Mouse (Mus musculus): Measurements from ENCODE around the gene Aldh1a3.
A peak's percentile ranks its signal among the peaks of the same experiment; 100 is the strongest.

The Aldh1a3 gene

GRCm38 (mm10) chr7:66370970-66371369 is 56.3 kb downstream of the Aldh1a3 start:
- DNase-seq (ENCODE audit: low read depth, low spot score) = no peak

DNA sequence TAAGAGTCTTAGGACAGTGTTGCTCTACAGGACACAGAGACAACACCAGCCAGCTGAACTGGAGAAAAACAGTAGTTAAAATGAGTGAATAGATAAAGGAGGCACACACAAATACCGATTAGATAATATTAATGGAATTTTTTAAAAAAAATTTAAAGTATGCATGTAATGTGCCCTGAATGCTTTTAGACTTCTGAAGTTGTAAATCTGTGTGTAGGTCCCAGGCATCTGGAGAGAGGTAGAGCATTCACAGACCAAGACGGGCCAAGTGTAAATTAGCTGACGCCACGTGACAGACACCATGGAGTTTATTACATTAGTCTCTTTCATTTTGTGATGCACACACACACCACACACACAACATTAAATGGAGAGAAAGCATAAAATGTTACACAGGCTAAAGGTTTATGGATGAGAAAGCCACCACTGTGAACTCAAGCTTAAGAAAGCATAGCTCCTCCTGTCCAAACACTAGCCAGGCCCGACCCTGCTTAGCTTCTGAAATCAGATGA is 57.3 kb downstream of the Aldh1a3 start:
- no peak for DNase-seq (ENCODE audit: low read depth, low spot score)

DNA sequence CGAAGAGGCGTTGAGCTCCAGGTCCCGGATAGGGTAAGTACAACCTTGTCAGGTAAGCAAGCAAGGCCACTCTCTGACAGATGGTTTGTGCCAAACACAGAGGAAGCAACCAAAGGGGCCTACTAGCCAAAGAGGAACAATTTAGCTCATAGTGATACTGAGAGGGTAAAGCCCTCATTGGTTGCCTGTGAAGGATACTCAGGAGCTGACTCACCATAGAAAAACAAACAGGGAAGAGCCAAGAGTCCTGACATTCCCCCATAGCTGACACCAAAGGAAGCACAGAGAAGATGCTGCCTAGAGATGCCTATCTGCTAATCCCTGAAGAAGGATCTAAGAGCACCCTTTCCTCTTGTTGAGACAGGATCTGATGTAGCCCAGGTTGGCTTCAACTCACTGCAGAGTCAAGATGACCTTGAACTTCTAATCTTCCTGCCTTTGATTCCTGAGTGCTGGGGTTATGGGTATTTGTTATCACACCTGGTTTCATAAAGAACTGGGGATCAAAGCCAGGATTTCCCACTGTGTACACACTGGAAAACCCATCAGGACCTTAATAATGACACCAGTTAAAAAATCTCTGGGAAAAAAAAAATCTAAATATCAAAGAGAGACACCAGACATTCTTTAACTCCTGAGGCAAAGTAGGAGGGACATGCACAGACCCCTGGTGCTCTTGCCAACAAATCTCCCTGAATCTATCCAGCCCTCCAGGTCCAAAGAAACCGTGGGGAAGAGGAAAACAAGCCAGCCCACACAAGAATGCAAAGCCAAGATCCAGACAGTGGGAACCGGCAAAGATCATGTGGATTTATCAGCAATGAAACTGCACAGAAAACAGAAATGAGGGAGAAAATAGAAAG is 58.0 kb downstream of the Aldh1a3 start:
- no peak for DNase-seq (ENCODE audit: low read depth, low spot score)

DNA sequence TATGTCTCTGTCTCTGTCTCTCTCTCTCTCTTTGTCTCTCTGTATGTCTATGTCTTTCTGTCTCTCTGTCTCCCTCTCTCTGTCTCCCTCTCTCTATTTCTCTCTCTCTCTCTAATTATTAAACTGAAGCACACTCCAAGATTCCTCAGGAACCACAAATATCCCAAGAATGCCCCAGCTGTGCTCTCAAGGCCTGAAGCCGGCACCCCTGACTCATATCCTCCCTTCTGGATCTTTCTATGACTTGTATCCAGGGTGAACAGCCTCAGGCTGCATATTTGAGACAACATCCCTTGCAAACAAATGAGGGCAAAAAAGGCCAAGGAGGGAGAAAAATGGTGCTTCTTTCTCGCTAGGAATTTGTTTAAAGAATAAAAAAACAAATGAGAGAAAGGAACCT is 61.4 kb downstream of the Aldh1a3 start, which contains the start of gene Gm10974:
Gene Gm10974 (plus strand): TSS at position 2 of the 400 bp plus-strand sequence.
- DNase-seq (ENCODE audit: low read depth, low spot score) = no peak

- DNase-seq (ENCODE audit: low read depth, low spot score) = no peak
Measured at GRCm38 (mm10) chr7:66365411-66365810, 61.9 kb downstream of the Aldh1a3 start.

DNA sequence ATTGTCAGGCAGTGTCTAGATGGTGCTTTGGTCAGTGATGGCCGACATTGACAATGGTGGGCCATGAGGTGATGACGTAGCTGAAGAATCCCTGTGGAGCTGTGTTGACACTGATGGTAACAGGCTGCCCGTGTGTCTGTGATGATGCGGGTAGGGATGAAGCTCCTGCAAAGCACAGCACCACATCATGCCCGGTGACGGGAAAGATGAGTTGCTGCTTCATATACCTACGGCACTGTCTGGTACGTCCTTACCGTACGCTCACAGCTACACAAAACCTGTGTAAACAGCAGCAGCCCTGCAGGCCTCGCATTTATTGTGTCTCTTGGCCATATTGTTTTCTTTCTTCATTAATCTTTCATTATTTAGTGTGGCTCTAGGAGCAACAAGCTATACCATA is 62.8 kb downstream of the Aldh1a3 start:
- DNase-seq (ENCODE audit: low read depth, low spot score) = no peak

DNA sequence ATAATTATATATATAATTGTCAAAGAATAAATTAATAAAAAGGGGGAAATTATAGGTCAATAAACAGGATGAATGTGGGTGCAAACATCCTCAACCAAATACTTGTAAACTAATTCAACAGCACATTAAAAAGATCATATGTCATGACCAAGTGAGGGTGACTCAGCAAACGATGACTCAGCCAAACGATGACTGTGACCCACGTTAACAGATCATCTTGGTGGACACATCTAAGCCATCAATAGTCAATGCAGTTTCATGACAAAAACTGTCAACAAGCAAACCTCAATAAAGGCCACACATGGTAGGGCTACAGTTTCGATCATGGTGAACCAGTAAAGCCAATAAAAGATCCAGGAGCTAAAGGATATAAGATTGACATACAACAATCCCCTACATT is 68.3 kb downstream of the Aldh1a3 start:
- DNase-seq (ENCODE audit: low read depth, low spot score) = no peak

DNA sequence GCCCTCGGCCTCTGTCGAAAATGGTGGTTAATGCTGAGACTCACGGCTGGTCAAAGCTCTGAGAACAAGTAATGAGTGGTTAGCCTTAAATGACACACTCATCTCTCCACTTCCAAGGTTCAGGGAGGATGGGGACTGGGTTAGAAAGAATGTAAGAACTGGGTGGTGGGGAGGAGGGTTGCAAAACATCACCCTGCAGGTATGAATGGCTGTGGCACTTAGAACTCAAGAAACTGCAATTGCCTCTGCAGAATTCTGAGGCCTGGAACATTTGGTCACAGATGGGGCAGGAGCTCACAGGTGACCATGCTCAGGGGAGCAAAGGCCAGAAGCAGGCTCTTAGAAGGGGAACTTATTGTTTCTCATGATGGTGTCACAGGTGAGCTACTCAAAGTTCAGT is 68.9 kb downstream of the Aldh1a3 start:
- no peak for DNase-seq (ENCODE audit: low read depth, low spot score)

DNA sequence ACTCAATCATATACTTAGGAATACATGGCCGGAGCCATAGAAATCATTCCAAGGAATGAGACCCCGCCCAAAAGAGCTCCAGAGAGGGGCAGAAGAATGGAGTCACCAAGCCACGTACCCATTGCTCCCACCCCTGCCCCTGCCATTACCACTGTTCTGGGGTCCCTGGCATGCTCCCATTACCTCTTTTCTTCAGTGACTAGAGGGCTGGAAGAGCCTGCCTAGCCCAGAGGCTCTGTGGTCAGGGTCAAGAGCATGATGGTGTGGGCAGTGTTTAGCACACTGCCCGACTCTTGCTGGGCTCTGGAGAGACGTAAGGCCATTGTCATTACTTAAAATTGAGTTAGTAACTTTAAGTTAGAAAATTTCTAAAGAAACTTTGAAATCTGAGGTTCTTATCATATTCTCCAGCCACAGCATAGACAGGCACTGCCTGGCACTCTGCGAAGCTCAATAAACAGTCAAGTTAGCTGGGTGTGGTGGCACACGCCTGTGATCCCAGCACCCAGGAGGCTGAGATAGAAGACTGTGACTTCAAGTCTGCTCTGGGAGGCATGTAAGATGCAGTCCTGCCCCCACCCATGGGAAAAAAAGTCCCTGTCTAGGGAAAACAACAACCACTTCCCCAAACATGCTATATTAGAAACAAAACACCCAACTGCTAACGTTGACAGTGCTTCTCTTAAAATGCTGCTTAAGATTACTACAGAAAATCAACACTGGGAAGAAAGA is 71.4 kb downstream of the Aldh1a3 start:
- no peak for DNase-seq (ENCODE audit: low read depth, low spot score)

DNA sequence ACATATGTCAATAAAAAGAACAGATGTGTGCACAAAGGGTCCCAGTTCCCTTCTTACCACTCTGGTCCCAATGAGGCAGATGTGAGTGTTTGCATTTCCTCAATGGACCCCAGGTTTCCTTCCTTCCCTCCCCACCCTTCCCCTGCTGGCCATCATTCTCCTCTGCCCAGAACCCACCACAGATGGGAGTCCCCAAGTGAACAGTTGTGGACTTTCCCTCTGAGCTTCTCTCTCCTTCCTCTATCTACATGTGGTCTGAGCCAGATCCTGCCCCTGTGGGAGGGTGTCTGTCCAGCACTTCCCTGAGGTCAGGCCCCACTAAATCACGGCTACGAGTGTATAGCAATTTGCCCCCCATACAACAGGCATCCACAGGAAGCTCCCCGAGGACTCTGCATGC is 72.4 kb downstream of the Aldh1a3 start:
- DNase-seq (ENCODE audit: low read depth, low spot score) = no peak

DNA sequence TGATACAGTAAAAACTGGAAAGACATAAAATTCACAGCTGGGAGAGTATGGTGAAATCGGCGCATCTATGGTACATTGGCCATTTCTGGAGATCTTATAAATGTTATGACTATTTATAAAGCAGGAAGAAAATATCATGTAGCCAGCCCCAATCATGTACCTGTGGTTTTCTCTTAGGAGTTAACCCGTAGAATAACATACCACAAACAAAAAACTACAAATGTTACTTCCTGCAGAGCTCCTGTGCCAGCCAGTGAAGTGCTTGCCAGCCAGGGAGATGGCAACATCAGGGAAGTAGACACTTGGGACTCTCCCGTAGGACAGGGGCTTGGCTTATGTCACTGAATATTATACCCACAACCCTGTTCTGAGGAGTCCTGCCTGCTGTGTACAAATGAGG is 76.2 kb downstream of the Aldh1a3 start:
- no peak for DNase-seq (ENCODE audit: low read depth, low spot score)

- DNase-seq (ENCODE audit: low read depth, low spot score) = no peak
Measured at GRCm38 (mm10) chr7:66349670-66350069, 77.6 kb downstream of the Aldh1a3 start.

- DNase-seq (ENCODE audit: low read depth, low spot score) = no peak
Measured at GRCm38 (mm10) chr7:66348588-66348987, 78.7 kb downstream of the Aldh1a3 start.

DNA sequence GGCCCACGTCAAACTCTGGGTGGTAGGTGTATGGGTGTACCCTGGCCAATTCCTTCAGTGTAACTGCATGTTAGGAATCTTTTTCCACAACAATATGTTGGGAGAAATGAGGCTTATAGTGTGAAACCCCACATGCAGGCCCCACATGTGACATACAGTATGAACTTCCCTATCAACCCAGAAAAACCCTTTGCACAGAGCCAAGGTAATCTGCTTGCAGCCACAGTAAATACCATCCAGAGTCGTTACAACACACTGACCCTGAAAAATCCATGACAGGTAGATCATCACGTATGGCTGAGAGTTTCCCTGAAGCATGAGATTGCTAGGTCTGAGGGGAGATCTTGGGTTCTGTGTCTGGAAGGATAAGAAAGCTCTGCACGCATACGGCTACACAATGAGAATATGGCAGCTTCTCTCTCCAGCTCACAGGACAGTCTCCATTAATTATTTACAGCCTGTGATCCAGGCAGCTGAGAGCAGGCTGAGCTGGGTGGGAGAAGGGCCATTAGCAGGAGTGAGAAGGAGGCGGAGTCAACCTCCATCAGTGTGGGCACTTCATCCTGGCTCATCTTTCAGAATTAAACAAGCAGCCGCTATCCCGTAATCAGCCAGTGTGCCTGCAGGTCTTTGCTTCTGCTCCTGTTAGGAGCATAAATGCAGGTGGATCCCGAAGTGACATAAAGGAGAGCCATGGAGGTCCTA is 80.2 kb downstream of the Aldh1a3 start:
- no peak for DNase-seq (ENCODE audit: low read depth, low spot score)

DNA sequence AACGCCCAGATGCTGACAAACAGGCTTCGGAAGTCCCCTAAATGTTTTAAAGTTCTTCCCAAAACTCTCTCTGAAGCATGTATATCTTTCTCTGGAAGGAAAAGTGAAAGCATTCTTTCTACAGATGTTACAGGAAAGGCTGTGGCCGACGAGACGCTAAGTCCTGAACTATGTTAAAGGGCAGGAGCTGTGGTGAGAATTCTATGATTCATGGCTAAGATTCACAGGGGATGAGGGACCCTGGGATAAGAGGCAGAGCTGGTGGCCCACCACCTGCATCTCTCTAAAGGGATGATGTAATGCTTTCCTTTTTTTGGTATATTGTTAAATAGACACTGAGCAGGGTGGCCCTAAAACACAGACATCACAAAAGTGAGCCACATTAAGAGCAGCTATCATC is 84.0 kb downstream of the Aldh1a3 start:
- no peak for DNase-seq (ENCODE audit: low read depth, low spot score)

DNA sequence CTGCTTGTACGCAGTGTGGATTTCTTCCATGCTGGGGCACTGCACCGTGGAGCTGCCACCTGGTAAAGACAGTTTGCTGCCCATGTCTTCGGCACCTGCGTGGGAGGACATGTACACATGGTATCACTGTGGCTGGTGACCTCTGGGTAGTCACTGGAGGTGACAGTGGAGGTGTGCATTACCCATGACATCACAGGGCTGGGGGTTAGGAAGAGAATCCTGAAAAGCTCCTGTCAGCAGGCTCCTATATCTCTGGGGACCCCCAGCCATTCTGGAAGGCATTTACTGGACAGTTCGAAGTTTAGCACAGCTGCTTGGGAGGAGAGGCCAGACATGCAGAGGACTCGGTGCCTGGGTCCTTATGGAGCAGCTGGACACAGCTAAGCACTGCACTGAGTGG is 84.5 kb downstream of the Aldh1a3 start:
- no peak for DNase-seq (ENCODE audit: low read depth, low spot score)

GRCm38 (mm10) chr7:66342323-66342722 is 85.0 kb downstream of the Aldh1a3 start:
- peak; percentile 17 for DNase-seq (ENCODE audit: low read depth, low spot score)

All from embryo, embryonic 11.5 days (tissue).